Mouse (Mus musculus) cerebellum, adult 9-10 months (tissue): ENCODE results near the gene Baz2b.

ENCODE experiments used
- DNase-seq: peaks from one replicate; pipeline ENCODE4 v3.0.0; 2022

Gene Baz2b

DNA sequence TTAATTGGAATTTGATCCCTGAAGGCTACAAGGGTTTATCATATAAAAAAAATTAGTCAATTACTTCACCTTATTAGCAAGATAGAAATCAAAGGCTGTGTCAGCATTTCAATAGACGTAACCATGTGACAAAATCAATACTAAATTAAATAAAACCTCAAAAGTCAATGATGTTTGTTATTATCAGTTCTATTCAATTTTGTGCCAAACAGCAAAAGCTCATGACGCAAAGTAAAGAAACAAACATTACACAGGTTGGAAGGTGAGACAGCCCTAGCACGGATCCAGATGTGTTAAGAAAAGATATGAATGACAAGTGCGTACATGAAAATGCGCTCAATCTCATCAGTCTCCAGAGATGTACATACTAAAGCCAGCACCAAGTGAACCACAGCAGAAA lies 212.7 kb downstream of the Baz2b start:
- DNase-seq, result no peak

DNA sequence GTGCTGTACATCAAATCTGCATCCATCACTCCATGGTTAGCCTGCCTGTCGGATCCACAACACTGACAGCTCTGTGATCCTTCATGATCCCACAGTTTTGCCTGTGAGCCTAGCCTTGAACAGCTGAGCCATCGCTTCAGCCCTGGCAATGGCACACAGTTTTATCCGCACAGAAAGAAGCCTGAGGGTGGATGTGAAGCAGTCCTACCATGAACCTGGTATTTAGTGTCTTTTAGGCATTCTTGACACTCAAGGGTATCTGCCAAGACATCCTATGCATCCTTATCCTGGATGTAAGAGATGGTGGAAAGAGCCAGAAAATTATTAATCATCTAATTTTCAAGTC lies 216.5 kb downstream of the Baz2b start:
- DNase-seq, result no peak

DNA sequence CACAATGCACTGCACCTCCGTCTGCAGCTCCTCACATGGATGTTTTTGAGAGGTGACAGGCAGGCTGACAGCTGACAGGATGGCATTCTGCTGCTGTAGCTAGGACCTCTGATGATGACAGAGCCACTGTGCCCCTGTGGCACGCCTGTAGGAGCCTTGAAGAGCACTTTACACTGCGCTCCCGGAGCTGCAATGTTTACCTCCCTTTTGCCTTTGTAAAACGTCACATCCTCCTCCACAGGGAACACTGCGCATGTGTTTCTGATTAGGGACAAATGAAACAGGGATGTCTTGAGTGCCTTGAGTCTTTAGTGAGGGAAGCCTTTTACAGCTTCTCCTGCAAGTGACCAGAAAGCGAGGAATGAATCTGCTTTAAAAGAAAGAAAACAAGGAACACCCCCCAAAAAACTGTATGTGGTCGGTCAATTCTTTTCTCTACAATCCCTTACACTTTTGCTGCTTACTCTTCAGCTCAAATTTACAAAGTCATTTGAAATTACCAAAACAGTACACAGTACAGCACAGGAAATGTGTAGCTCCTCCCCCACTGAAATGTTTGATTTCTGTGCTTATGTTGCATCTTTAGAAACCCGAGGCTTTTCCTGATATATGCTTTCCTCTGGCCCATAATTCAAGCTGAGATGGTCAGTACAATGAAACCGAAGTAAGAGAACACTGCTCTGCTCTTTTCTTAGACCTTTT lies 217.0 kb downstream of the Baz2b start:
- no peak for DNase-seq

DNA sequence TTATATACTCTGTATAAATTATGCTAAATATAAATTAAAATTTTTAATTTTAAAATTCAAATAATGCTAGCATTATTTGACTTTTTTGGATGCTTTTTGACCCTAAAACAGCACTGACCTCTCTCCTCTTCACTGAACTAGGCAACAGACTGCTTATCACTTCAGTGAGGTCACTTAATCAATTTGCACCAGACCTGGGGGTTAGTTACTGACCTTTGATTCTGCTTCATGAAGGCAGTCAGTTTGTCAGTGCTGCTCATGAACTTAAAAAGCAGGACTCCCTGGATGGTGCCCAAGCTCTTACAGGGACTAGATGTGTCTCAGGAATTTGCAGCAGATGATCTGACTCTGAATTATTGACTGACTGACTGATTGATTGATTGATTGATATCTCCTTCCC lies 217.9 kb downstream of the Baz2b start:
- DNase-seq, result no peak

DNA sequence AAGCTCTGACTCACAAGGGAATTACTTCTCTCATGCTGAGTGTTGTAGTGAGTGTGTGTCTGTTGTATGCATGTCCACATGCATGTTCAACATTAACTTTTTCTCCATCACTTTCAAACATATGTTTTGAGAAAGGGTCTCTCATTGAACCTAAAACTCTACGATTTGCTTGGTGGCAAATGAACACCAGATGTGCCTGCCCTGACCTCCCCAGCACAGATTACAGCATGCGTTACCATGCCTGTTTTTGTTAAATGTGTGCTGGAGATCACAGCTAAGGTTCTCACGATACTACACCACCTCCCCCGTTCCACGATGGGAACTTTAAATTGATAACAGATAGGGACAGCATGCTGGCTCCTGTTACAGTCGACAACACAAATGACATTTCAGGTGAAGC lies 222.1 kb downstream of the Baz2b start:
- no peak for DNase-seq

DNA sequence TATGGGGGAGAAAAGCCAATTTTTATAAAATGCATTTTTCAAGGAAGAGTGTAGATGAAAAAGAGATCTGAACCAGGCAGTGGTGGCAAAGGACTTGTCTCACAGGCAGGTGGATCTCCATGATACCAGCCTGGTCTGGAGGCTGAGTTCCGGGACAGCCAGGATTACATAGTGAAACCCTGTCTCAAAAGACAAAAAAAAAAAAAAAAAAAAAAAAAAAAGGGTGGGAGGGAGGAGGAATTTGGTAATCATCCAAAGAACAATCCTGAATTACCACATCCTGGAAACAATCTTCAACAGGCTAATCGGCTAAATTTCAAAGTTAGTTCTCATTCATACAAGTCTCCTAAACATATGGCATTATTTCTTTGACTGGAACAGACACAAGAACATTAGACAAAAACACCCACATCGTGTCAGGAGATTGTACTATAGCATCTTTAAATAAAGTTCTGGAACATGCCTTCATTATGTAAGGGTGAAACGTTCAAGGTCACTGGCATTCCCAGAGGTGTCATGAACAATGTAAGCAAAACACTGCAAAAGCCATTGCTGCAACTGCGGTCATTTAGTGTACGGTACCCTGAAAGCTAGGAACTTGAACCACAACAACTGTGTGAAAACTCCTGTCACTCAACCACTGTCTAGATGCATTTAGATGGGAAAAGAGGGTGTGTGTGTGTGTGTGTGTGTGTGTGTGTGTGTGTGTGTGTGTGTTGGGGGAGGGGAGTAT lies 230.0 kb downstream of the Baz2b start:
- no peak for DNase-seq

DNA sequence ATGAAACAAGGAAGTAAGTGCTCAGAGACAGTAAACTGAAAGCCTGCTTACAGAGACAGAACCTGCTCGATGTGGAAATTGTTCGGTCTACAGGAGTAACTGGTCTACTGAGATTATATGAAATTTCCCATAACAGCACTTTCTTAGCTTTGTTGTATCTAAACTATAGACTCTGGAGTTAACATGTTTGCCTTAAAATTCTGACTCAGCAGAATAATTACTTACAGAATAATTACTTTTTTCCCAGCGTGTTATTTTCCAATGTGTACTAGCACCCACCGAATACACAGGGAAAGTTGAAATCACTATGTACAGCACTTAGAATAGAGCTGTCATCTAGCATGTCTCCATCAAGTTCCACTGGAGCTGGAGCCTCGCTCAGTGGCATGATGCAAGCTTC lies 233.0 kb downstream of the Baz2b start:
- no peak for DNase-seq

DNA sequence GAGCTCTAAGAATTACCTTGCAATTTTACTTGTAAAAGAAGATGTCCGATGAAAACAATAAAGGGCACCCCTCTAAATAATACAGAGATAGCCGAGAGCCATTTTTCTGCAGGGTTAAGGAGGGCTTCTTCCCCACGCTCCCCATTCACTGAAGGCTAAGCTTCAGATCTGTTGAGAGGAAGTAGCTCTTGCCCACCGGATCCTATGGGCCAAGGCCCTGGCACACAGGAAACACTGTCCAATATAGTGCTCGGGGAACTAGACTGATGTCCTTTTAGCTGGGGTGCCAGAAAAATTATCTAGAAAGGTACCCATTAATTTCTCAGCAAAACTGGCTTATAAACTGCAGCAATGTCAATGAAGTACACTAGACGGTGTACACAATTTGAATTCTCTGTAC lies 233.9 kb downstream of the Baz2b start:
- no peak for DNase-seq

DNA sequence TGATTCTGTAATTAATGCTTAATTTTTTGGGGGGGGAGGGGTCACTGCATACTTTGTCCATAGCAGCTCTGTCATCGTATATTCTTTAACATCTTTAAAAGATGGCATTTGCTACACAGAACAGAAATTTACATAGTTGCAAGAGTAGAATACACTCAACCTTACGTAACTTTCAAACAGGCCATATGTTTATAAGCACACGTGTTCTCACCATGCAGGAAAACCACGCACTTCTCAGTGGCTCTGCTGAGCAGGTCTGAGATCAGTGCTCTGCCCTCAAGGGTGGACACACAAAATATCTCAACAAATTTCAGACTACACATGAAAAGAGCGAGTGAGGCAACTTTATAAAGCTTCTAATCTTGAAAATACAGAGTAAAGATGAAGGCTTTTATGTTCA lies 235.7 kb downstream of the Baz2b start:
- DNase-seq, result no peak

DNA sequence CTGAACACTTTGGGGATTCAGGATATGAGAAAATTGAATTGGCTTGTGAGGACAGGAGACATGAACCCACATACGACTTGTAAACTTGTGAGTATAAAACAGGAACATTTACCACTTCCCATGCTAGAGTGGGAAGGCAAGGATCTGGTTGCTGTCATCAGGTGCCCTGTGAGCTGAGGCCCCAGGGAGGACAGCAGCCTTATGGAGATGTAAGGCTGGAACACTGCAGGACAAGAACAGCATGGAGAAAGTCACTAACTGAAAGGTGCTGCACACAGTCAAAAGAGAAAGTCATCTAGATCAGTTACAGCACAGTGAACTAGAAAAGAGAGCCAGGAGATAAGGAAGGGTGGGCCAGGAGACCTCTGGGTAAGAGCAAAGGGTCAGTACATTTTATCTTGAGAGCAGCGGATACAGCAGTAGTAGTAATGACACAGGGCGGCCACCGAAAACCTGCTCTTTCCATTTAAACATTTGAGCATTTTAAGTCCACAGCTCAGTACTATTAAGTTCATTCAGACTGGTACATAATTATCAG lies 236.5 kb downstream of the Baz2b start:
- no peak for DNase-seq

DNA sequence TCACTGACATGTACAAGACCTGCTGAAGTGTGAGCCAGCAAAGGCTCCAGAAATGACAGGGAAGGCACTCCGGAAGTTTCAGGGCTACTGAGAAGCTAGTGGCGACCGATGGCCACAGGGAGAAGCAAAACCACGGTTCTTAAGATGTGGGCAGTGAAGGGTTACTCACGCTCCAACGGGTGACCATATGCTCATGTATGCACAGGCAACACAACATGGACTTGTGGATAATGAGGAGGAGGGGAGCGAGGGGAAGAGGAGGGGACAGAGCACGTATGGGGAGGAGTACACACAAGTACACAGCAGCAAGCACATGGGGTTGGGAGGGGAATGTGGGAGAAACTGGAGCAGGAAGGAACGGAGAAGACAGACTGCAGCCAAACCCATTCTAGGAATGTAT lies 239.1 kb downstream of the Baz2b start:
- DNase-seq, result no peak

DNA sequence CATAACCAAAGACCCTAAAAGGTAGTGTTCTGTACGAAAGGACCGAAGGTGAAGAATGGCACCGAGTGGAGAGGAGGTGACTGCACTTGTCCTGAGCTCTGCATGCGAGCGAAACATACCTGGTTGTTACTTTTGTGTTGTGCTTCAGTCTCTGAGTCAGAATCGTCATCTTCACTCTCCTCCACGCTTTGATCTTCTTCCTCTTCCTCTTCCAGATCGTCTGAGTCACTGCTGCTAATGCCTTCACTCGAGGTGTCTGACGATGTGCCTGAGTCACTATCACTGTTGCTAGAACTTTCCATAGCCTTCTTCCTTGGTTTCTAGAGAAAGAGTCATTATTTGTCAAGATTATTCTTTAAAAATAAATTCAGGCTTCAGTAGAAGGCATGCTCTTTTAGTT lies 240.5 kb downstream of the Baz2b start:
- no peak for DNase-seq

DNA sequence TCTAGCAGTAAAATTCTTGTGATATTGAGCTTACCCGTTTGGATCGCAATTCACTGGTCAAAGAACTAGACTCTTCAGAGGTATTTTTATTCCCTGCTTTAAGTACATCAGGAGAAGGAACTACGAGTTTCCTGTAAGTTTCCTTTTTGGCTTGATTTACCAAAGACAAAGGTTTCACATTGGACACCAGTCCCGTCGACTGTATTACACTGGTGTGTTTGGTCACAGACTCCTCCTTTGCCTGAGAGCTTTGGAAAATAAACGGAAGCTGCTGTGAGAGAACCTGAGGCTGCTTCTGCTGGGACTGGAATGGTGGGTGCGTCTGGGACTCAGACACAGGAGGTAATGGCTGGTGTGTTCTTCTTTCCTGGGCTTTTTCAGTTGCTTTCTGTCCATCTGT lies 241.0 kb downstream of the Baz2b start:
- no peak for DNase-seq

DNA sequence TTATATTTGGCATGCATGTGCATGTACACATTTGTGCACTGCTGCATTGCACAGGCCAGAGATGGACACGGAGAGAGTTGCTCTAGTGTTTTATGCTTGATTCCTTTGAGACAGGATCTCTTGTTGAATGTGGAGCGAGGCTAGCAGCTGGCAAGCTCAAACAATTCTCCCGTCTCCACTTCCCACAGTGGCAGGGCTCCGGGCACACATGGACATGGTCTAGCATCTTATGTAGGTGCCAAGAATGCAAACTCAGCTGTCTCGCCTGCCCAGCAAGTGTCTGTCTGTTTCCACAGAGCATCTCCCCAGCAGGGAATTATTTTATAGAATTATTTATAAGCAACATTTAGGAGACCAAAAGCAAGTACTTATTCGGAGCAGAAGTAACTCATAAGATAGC lies 243.2 kb downstream of the Baz2b start:
- no peak for DNase-seq

DNA sequence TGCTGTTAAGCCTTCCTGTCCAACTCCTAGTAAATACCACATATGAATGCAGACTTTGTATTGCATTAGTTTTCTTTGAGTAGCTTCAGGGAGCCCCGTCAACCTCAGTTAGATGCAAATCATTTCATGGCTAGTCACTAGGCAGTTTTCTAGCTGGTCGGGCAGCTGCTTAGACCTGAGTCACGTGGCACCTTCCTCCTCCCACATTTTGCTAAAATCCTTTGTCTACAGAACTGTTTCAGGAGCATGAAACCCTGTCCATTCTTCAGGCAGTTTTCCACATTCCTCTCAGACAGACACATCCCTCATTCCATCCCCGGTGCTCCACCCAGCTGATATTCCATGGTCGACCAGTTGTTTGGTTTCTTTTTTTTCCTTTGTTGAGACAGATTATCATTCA lies 246.6 kb downstream of the Baz2b start:
- no peak for DNase-seq

DNA sequence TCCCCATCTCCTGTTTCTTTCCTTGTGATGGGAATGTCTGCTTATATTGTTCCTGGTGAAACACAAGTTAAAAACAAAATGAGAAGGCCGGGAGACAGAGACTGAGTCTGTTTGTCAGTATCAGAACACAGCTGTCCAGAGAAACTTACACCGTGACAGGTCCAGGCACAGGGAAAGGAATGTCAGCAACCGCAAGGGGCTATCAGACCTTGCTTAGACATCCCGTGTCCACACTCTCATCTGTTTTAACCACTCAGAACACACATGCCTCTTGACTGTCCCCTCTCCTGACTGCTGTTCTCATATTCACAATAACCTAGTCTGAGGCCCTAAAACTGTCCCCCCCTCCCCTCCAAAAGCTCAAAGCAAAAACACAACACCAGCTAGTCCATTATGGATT lies 247.1 kb downstream of the Baz2b start:
- no peak for DNase-seq

DNA sequence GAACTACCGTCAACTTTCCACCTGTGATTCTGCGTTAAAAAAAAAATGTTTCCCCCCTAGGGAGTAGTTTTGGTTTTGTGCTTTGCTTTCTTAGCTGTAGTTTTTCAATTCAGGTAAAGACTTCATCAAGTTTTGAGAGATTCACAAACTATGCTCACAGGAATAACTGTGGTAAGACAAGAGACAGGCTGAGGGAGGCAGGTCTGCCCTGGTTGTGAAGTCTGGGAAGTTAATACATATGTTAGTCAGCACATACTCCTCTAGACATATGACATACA lies 249.2 kb downstream of the Baz2b start:
- DNase-seq, result no peak

DNA sequence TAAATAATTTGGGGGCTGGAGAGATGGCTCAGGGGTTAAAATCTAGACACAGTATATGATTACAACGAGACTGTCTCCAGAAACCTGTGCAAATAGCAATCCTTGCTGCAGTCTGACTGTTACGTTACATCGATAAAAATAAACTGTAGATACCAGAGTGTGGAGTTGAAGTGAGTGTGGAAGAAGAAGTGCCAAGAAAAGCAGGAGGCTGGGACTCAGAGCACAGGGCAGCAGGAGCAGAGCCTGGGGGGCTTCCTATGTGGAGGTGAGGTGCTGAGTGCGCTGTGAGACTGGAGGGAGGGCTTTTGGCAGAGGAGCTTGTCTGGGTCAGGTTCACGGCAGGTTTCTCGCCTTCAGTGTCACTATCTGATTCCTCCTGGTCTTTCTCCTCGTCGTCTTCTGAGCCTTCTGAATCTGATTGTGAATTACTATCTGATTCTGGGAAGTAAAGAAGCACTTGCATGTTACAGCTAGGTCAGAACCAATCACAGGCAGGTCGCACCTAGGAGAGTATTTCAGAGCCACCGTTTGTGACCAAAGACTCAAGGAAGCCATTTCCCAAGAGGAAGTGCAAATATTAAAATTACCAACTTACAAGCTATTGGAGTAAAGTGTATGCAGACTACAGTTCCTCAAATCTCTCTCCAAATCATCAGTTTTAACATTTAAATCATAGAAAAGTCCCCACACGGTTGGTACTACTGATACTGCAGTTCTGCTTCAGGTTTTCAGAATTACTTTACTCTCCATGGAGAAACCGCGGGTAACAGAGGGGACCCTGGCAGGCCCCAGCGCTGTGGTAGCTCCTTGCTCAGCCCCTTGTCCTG lies 249.8 kb downstream of the Baz2b start:
- no peak for DNase-seq

DNA sequence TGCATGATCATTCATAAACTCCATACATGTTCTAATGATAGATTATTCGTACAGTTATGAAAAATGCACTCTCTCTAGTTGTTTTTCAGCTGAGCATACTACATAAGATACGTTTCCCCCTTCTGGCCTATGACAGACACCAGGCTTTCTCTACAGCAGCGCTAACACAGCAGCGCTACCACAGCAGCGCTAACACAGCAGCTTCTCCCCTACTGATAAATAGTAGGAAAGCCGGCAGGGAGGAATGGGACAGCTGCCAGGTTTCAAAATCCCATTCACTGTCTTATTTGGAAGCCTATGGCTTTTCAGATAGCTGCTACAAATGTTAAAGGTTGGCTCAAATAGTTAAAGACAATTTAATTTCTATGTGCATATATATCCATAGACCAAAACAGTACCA lies 251.1 kb downstream of the Baz2b start:
- no peak for DNase-seq

DNA sequence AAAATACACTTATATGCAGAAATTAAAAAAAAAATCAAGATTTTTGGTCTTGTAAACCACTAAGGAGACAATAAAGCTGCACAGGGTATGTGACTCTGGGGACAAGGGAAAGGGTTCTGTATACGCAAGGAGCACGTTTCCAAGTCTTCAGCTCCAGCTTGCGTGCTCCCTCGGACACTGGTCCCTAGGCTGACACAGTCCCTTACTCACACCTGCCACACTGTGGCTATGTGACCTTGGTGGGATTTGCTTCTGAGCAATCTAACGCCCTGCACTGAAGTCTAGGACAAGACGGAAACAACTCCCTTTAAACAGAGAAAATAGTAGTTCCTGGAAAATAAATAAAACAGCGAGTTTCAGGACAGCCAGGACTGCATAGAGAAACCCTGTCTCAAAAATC lies 253.7 kb downstream of the Baz2b start:
- no peak for DNase-seq

DNA sequence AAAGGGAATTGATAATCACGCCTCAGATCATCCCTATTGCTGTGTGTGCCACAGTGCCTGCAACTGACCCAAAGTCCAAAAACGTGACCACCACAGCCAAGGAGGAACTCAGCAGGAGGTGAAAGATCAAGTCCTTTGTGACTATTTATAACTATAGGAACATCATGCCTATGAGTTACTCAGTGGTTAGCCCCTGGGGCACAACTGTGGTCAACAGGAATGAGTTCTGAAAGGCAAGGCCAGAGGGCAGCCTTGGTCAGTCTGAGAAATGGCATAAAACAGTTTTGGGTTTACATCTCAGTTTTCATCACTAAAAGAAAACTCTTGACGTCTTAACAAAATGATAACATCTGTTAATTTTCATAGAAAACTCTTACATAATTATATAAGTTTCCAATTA lies 254.8 kb downstream of the Baz2b start:
- DNase-seq, result no peak

DNA sequence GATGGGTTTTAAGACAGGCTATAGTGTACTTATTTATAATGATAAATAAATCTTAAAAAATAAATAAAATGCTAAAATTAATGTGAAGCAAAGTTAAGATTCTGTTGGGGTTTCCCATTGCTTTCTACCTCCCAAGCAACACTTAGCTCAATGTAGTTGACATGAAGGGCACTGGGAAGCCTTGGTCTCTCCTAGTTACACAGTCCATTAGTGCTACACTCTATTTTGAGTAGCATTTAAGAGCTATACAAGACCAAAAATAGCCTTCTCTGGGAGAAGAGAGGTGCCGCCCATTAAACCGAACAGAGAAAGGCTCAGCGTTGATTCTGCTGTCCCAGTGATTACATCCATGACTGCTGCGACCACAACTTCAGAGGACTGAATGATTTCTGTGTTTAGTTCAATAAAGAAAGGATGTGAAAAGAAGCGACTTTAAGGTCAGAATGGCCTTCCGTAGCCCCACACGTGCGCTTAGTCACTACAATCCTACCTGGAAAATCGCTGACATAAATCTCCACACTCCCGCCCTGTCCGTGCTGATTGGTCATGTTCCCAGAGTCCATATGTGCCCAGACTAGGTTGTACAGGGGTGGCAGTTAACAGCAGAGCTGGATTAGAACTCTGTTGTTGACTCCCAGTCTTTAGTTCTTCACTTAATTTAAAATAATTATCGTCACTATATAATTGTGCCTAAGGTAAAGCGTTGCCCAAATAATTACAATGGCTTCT lies 257.2 kb downstream of the Baz2b start:
- no peak for DNase-seq

DNA sequence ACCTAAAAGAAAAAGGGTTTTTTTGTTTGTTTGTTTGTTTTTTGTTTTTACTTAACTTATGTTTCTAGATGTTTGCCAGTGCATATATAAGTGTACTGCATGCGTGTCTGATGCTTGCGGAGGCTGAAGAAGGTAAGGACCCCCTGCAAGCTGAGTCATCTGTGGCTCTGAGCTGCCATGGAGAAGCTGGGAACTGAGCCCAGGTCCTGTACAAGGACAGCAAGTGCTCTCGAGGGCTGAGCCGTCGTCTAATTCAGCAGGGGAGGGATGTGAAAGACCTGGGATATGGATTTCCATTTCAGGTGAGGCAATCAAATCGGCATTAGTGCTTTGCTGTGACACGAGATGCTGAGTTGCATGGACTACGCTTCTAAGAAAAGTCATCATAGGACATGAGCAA lies 257.9 kb downstream of the Baz2b start:
- peak; percentile 65 for DNase-seq
